Mouse (Mus musculus): ENCODE results near the gene Kctd10.

GRCm38 (mm10) chr5:114426732-114427131 is 46.4 kb upstream of the Kctd10 start:
- TF ChIP-seq CTCF (conservative IDR thresholded peaks at IDR 0.05; ENCODE audit: low read length) (no peak), POU5F1 (IDR thresholded peaks at IDR 0.05; ENCODE audit: borderline replicate concordance, low read length) (no peak), NANOG (IDR thresholded peaks at IDR 0.05; ENCODE audit: borderline replicate concordance, low read length) (no peak)
